Mouse (Mus musculus): ENCODE measurements at regions not wholly inside any gene's neighbourhood (a gene's known extent, or its start where the extent isn't known, plus 50 kb on each side); places are given as distances from the start of the nearest gene placed in this dataset.

GRCm38 (mm10) chr8:35268986-35269385, 496.6 kb upstream of the Gm19410 start:
- no peak for TF ChIP-seq CTCF (conservative IDR thresholded peaks at IDR 0.05; ENCODE audit: low read length)
- TF ChIP-seq NANOG (IDR thresholded peaks at IDR 0.05; ENCODE audit: borderline replicate concordance, low read length): no peak

Data from E14TG2a.4 (cell line).